Mouse (Mus musculus): ENCODE measurements around the gene Nrbp1.

The Nrbp1 gene

DNA sequence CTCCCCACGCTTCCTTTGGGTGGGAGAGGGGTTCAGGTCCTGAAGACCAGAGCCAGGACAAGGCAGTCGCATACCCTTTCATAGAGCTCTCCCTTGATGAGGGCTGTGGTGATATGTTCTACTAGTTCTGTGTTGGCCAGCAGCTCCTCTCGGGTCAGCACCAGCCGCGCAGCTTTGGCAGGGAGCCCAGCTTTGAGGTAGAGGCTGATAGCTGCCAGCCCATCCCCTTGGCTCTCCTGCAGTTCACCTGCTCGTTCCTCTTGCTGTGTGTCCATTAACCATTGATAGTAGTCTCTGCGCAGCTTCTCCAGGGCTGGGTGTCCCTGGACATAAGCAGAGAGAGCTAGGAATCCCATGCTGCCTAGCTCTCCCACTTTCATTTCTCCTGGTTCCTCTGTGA, 25.4 kb downstream of the Nrbp1 start:
- DNase-seq (ENCODE audit: low spot score in 2 of 2): no peak

GRCm38 (mm10) chr5:31267686-31268085, 27.0 kb downstream of the Nrbp1 start:
- no peak for DNase-seq (ENCODE audit: low spot score in 2 of 2)

- DNase-seq (ENCODE audit: low spot score in 2 of 2): no peak
These were observed 32.4 kb downstream of the Nrbp1 start for GRCm38 (mm10) chr5:31273018-31273417.

- no peak for DNase-seq (ENCODE audit: low spot score in 2 of 2)
These were observed 38.8 kb downstream of the Nrbp1 start for GRCm38 (mm10) chr5:31279245-31279988.

GRCm38 (mm10) chr5:31288225-31288624, 47.6 kb downstream of the Nrbp1 start:
- DNase-seq (ENCODE audit: low spot score in 2 of 2): no peak

- no peak for DNase-seq (ENCODE audit: low spot score in 2 of 2)
These were observed 48.0 kb downstream of the Nrbp1 start for GRCm38 (mm10) chr5:31288655-31289054.

DNA sequence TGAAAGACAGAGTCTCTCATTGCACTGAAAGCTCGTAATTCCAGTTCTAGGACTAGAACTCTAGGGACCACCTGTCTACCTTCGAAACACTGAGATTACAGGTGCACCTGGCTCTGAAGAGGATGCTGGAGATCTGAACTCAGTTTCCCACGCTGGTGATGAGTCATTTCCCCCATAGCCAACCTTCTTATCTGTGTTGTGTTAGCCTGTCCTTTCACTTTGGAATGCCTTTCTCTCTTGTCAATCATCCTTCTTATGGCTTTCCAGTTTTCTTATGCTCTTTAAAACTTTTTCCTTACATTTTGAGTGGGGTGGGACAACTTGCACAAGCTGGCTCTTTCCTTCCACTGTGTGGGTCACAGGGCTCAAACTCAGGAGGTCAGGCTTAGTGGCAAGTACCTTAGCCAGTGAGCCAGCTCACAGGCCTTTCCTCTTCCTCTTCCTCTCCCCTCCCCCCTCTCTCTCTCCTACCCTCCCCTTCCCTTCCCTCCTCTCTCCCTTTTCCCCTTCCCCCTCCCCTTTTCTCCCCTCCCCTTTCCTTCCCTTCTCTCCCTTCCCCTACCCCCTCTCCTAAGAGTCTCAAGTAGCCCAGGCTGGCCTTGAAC, 49.1 kb downstream of the Nrbp1 start:
- DNase-seq (ENCODE audit: low spot score in 2 of 2): no peak

DNA sequence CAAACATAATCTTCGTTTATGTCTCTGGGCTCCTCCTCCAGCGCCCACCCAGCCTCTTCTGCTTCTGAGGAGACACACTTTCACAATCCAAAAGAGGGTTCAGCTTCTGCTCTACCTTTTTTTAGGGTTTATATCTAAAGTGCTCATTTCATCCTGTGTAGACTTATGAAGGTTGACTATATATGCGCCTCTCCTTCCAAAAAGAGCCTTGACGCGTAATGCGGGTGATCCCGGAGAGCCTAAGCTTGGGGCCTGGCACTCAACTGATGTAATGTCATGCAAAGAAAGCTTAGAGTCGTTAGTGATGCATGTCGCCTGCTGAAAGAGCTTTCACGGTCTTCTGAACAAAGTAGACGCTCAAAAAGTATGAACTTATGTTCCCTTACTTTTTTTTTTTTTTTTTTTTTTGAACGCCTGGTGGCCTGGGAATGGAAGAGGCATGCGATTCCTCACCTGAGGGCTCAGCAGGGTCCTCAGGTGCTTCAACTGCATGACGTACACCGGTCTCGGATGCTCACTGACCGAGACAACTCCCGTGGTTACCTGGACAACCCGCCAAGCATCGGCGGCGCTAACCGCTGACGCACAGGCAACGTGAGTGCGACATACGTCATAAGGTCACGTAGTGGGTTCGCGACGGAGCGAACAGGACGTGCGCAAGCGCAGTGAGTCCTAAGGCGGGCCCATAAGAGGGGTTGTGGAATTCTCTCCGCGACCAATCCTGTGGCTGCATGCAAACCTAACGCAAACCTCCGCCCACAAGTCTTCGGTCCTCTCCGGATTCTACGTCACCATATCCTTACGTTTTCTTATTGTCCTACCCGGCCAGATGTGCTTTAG, 50.1 kb downstream of the Nrbp1 start, which contains the start of gene Ift172:
Gene Ift172 (minus strand): TSS at position 596 of the 840 bp plus-strand sequence.
- DNase-seq (ENCODE audit: low spot score in 2 of 2): peak; percentile 84 to 97

DNA sequence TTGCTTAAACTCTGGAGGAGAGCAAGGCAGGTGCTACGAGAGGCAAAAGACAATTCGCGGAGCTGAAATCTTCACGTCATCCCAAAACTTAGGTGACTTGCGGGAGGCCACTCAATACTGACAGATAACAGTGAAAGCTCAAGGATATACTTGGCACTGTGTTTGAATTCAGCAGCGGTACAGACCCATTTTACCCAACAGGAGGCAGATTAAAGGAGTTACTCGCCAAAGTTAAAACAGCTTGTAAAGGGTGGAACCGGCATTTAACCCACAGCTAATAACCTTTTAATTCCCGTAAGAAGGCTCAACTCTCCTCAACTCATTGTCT, 50.7 kb downstream of the Nrbp1 start:
- no peak for DNase-seq (ENCODE audit: low spot score in 2 of 2)

DNA sequence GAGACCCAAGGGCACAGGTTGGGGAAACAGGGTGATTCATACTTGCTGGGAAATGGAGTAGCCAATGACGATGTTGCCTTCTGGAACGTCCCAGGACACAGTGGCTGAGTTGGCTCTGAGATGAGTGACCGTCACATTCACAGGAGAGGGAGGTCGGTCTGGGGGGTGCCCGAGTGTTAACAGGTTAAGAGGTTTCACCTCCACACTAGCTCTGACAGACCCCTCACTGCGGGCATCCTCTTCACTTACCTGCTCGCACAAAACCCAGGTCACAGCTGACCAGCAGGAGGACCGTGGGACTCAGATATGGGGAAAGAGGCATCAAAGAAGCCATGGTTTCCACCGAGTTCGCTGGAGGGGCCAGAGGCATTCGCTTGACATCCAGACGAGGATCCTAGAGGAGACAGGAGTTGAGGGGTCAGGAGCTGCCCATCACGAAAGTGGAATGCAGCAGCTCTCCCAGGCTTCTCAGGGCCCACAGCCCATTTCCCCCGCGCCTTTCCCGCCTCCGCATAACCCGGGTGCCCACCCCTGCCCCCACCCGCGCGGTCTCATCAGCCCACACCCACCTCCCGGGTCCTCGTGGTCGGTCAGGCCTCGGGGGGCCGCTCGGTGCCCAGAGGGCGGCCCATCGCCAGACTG, 54.4 kb downstream of the Nrbp1 start:
- DNase-seq (ENCODE audit: low spot score in 2 of 2): no peak

GRCm38 (mm10) chr5:31295606-31296141, 55.0 kb downstream of the Nrbp1 start, which contains the start of gene Fndc4:
TSS of gene Fndc4 (minus strand) at chr5:31296080.
- DNase-seq (ENCODE audit: low spot score in 2 of 2): no peak

- DNase-seq (ENCODE audit: low spot score in 2 of 2): no peak
These were observed 56.5 kb downstream of the Nrbp1 start, which contains the start of gene Gckr for GRCm38 (mm10) chr5:31297047-31297757. TSS of gene Gckr (plus strand) at chr5:31297443.

DNA sequence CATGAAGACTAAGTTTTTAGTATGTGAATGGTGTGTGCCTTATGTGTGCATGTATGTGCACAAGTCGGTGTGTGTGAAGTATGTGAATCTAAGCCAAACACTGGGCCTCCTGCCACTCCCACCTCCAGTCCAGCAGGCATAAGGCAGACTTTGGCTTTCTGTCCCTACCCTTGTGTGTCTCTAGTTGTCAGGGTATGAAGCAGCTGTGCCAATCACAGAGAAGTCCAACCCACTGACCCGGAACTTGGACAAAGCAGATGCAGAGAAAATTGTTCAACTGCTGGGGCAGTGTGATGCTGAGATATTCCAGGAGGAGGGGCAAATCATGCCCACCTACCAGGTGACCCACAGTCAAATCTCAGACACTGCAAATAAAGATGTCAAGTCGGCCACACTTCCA, 57.3 kb downstream of the Nrbp1 start:
- no peak for DNase-seq (ENCODE audit: low spot score in 2 of 2)

DNA sequence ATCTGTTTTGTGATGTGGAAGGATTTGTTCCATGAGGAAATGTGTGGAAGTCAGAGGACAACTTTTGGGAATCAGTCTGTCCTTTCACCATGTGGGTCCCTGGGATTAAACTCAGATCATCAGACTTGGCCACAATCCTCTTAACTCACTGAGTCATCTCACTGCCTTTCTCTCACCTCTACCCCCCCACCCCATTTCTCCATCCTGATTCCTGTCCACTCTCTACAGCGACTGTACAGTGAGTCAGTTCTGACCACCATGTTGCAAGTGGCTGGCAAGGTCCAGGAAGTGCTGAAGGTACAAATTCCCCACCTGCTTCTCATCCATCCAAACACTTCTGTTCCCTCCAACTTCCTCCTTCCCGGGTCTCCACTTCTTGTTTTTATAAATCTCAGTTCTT, 57.8 kb downstream of the Nrbp1 start:
- no peak for DNase-seq (ENCODE audit: low spot score in 2 of 2)
